Mouse (Mus musculus) layer of hippocampus, adult 9-11 months (tissue): ENCODE data around the gene Mxi1.

Source experiments
- DNase-seq: peaks from one replicate; pipeline ENCODE4 v3.0.0; 2022

Mxi1 gene

GRCm38 (mm10) chr19:53402741-53403432 lies 92.6 kb downstream of the Mxi1 start:
- DNase-seq, result no peak

- peak; percentile 49 for DNase-seq
Observed at GRCm38 (mm10) chr19:53404219-53404836, 94.0 kb downstream of the Mxi1 start.

GRCm38 (mm10) chr19:53404837-53405356 lies 94.6 kb downstream of the Mxi1 start:
- no peak for DNase-seq

GRCm38 (mm10) chr19:53405810-53406209 lies 95.5 kb downstream of the Mxi1 start:
- DNase-seq, result no peak

- DNase-seq, result no peak
Observed at GRCm38 (mm10) chr19:53407350-53407749, 97.0 kb downstream of the Mxi1 start.

GRCm38 (mm10) chr19:53408398-53408797 lies 98.1 kb downstream of the Mxi1 start:
- DNase-seq, result no peak

- no peak for DNase-seq
Observed at GRCm38 (mm10) chr19:53409663-53410307, 99.5 kb downstream of the Mxi1 start.

- DNase-seq, result no peak
Observed at GRCm38 (mm10) chr19:53412149-53412848, 102.0 kb downstream of the Mxi1 start.

- DNase-seq, result no peak
Observed at GRCm38 (mm10) chr19:53413617-53414380, 103.5 kb downstream of the Mxi1 start.

- DNase-seq, result no peak
Observed at GRCm38 (mm10) chr19:53414650-53415049, 104.3 kb downstream of the Mxi1 start.

- DNase-seq, result peak; percentile 70
Observed at GRCm38 (mm10) chr19:53415198-53415597, 104.9 kb downstream of the Mxi1 start.

- no peak for DNase-seq
Observed at GRCm38 (mm10) chr19:53419834-53420233, 109.5 kb downstream of the Mxi1 start.

- peak; percentile 56 for DNase-seq
Observed at GRCm38 (mm10) chr19:53420924-53421582, 110.7 kb downstream of the Mxi1 start.

- no peak for DNase-seq
Observed at GRCm38 (mm10) chr19:53421583-53422188, 111.4 kb downstream of the Mxi1 start.

- no peak for DNase-seq
Observed at GRCm38 (mm10) chr19:53422358-53423308, 112.3 kb downstream of the Mxi1 start.

GRCm38 (mm10) chr19:53423341-53423753 lies 113.0 kb downstream of the Mxi1 start:
- no peak for DNase-seq

- DNase-seq, result no peak
Observed at GRCm38 (mm10) chr19:53423816-53424465, 113.6 kb downstream of the Mxi1 start.

- no peak for DNase-seq
Observed at GRCm38 (mm10) chr19:53424629-53425028, 114.3 kb downstream of the Mxi1 start.
